Mouse (Mus musculus) heart, adult 11 months (tissue): ENCODE data around the gene Nipal3.
A peak's percentile ranks its signal among the peaks of the same experiment; 100 is the strongest.

ENCODE experiments used
- DNase-seq: peaks from one replicate; pipeline ENCODE4 v3.0.0; 2022

Nipal3 gene

DNA sequence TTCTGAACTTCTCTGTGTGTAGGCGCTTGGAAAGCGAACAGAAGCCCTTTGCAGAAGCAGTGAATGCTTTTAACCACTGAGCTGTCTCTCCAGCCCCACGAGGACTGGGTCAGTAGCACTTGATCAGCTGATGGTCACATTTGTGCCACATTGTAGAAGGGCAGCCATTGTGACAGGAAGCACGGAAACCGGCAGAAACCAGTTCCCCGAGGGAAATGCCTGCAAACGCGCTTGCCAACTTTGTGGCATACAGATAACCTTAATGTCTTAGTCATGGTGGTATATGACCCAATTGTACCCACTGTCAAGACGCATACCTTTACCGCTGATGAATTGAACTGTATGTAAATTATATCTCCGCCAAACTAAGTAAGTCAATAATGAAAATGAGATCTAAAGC, 11.0 kb upstream of the Nipal3 start:
- peak; percentile 68 for DNase-seq

DNA sequence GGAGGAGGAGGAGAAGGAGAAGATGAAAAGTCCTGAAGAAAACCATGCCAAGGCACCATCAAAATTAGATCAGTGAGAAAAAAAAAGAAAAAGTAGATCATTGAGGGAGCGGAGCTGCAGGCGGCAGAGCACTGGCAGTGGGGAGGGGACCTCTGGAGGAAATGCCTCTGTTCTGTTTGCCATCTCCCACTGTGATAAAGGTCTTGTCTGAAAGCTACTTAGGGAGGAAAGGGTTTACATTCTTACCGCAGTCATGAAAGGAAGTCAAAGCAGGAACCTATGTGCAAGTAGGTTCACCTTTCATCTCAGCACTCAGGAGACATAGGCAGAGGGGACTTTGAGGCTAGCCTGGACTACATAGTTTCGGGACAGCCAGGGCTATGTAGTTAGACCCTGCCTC, 6.7 kb upstream of the Nipal3 start:
- no peak for DNase-seq

DNA sequence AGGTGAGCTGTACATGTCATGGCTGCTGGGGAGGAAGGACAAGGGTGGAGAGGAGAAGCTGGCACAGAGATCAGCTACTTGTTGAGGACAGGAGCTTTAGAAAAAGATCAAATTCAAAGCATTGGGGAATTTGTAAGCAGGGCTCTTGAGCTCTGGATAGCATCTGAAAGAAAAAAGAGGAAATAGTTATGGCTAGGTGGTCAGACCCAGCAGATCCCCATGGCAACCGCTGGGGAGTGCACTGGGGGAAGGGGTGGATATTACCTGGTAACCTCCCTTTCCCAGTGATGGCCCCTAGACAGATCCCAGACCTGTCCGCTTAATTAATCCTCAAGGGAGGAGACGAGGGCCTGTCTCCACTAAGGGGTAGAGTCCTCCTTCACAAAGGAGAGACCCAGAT, 5.0 kb upstream of the Nipal3 start:
- no peak for DNase-seq

GRCm38 (mm10) chr4:135498136-135498535, 3.3 kb upstream of the Nipal3 start:
- DNase-seq = peak; percentile 94

DNA sequence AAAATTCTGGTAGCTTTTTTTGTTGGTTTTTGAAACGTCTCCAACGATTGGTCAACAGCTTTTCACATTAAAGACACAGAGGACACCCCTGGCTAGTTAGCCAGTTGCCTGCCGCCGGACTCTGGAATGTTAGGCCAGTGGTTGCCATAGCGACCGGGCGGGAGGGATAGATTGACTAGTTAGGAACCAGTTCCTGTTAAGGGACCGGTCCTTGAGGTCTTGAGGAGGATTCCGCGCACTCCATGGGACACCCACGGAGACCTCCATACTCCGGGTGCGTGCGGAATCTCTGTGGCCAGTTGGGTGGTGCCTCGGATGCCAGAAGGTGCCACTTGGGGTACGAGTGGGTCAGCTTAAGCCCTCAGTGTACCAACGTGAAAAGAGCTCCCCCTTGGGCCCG, 972 bp upstream of the Nipal3 start:
- peak; percentile 94 for DNase-seq

GRCm38 (mm10) chr4:135495397-135495791, 556 bp upstream of the Nipal3 start:
- DNase-seq = no peak

DNA sequence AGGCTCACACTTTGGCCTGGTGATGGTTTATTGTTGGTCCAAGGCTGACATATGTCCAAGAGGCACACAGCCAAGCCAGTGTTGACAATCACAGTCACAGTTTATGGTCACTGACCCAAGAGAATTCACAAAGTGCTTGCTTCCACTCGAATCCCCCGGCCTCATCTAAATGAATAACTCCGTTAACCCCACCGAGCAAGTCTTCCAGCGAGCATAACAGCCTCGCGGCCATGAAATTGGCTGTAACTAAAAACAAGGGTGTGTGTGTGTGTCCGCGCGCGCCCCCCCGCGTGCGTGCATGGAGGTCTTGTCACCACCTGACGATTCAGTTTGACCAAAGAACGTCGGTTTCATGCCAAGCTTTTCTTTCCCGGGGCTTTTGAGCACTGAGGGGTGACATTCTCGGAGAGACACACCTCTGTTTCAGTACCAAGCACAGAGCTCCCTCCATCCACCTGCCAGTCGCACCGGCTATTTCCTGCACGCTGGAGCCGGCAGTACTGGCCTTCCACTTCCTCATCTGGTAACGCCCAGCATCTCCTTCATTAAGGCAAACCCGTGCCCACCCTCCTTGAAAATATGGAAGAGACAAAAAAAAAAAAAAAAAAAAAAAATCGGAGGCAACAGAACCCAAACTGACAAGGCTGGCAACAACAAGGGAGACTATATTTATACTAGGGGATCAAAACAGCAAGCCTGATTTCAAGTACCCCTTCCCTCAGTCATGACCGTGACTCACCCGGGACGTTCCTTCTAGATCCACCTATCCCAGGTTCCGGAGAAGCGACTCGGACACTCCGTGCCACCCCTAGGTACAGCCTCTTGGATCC, 932 bp downstream of the Nipal3 start:
- peak; percentile 95 for DNase-seq

GRCm38 (mm10) chr4:135493271-135493670, 1.6 kb downstream of the Nipal3 start:
- no peak for DNase-seq

DNA sequence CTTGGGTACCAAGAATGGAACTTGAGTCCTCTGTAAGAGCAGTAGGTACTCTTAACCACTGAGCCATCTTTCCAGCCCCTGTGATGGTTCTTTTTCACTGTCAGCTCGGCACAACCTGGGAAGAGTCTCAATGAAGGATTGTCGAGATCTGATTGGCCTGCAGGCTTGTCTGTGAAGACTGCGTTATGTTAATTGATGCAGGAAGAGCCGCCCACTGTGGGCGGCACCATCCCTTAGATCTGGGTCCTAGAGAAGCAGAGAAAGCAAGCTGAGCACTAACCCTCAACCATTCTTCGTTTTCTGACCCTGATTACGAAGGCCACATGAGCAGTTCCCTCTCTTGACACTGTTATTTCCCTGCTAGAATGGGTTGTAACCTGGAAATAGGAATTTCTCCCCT, 5.6 kb downstream of the Nipal3 start:
- no peak for DNase-seq

DNA sequence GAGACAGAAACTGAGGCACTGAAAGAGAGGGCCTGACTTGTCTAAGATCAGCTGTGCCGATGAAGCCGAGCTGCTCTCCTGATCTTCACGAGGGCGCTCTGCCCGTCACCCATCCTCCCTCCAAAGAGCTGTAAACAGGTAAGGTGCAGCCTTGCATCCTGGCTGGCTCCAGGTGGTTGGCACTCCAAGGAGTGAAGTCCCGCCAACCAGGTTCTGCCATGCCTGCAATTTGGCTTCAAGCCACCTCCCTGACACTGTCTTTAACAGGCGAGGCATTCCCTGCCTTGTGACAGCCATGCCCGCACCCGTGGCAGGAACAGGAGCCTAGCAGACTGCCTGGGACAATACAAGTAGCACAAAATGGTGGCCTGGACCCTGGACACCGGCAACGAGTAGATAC, 8.5 kb downstream of the Nipal3 start:
- no peak for DNase-seq

DNA sequence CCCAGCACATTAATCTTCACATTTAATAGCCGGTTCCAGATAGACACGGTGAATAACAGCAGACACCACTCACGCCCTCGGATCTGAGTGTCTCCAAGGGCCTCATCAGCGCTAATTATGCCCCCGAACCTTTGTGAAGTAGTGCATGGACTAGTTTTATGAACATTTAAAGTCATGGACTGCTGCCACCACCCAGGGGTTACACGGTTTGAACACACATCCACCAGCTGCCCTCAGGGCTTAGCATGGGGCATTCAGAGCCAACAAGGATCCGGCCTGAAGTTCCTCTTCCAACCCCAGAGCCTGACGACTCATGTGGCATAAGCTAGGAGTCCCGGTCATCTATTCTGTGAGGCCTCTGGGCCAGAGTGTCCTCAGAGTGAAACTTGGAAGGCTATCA, 9.8 kb downstream of the Nipal3 start:
- DNase-seq = no peak

- no peak for DNase-seq
Observed at GRCm38 (mm10) chr4:135480370-135480769, 14.5 kb downstream of the Nipal3 start.

GRCm38 (mm10) chr4:135477851-135478250, 17.0 kb downstream of the Nipal3 start:
- DNase-seq = no peak

- no peak for DNase-seq
Observed at GRCm38 (mm10) chr4:135463406-135463805, 31.4 kb downstream of the Nipal3 start.

- DNase-seq = no peak
Observed at GRCm38 (mm10) chr4:135453572-135453971, 41.3 kb downstream of the Nipal3 start.

DNA sequence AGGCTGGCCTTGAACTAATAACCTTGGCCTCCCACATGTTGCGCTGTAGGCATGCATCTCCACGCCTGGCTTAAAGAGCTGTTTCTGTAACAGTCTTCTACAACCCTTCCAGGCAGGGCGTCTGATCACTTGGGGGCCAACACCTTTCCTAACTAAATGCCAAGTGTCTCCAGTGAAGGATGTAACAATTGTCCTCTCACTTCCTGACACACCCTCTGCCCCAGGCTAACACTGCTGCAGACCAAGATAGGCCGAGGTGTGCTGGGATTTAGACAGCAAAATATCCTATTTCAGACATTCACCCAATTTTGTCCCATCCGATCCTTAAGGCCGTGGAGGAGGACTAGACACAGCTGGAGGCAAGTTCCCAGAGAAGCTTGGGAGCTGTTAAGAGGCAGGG, 41.7 kb downstream of the Nipal3 start:
- peak; percentile 93 for DNase-seq

- no peak for DNase-seq
Observed at GRCm38 (mm10) chr4:135451360-135452015, 43.4 kb downstream of the Nipal3 start.

DNA sequence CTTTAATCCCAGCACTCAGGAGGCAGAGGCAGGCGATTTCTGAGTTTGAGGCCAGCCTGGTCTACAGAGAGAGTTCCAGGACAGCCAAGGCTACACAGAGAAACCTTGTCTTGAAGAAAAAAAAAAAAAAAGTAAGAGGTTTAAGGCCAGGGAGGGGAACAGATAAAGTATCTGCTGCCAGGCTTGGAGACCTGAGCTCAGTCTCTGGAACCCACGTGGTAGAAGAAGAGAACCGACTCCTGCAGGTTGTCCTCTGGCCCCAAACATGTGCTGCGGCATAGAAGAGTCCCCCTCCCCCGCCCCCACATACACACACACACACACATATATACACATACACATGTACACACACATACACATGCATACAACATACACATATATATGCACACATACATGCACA, 52.4 kb downstream of the Nipal3 start:
- DNase-seq = no peak

DNA sequence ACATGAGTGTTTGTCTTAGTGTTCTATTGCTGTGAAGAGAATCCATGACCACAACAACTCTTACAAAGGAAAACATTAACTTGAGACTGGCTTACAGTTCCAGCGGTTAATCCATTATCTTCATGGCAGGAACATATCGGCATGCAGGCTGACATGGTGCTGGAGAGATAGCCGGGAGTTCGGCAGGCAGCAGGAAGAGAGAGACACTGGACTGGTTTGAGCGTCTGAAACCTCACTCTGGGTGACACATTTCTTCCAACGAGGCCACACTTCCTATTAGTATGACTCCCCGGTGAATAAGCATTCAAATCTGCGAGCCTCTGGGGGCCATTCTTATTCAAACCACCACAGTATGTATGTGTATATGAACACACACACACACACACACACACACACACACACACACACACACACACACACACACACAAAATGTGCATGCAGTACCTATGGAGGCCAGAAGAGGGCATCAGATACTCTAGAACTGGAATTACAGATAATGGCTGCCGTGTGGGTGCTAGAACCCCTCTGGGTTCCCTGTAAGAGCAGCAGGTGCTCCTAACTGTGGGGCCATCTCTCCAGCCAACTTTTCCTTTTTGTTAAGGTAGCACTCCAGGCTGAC, 54.8 kb downstream of the Nipal3 start:
- DNase-seq = no peak

GRCm38 (mm10) chr4:135439188-135439647, 55.6 kb downstream of the Nipal3 start:
- DNase-seq = peak; percentile 97

DNA sequence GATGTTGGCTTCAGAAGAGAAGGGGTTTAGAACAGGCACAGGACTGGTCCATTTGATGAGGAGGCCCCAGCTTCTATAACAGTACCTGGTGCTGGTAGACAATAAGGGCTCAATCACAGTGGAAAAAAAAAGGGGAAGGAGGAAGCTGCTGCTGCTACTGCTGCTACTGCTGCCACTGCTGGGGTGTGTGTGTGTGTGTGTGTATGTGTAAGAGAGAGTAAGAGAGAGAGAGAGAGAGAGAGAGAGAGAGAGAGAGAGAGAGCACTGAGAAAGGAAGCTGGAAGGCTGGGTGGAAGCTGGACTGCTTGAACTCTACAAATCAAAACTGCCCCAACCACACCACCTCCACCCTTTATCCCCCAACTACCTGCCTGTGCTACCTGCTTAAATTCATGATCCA, 56.9 kb downstream of the Nipal3 start:
- no peak for DNase-seq

GRCm38 (mm10) chr4:135436291-135436690, 58.5 kb downstream of the Nipal3 start:
- DNase-seq = peak; percentile 94

DNA sequence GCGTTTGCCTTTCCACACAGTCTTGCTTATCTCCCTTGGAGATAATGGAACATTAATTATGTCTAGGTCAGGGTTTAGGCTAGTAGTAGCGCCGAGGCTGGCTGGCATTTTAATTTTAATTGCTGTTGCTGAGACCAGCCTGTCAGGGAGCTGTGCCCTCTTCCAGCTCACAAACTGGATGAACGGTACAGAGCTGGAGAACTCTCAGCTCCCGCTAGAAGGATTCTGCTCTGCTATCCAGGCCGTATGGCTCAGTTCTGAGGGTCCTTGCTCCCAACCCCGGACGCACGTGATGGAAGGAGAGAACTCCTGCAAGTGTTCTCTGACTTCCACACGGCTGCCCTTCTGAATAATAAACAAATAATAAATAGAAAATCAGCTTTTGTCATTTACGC, 60.4 kb downstream of the Nipal3 start:
- DNase-seq = no peak
